Mouse (Mus musculus) liver, embryonic 15.5 days (tissue): ENCODE results near the gene Capn1. TPM values are rescaled to one million over a fixed set of nuclear protein-coding genes. Genes with fewer than 3 reads are reported as not detected.

Source experiments
- ATAC-seq: fragments of 200-750 bp; cut with Nextera tagmentation; 2 replicates; pipeline ENCODE4 v1.8.0; 2017; ENCODE audit warnings: moderate number of reproducible peaks, mild to moderate bottlenecking, moderate library complexity; ENCODE audit not compliant: insufficient read depth
- H3K27ac ChIP-seq: fragments of 300-500 bp; sonication (generic); replicated peaks from 2 replicates; pipeline ENCODE4 v1.5.1; 2015; ENCODE audit warnings: mild to moderate bottlenecking, inconsistent platforms
- H3K27me3 ChIP-seq: fragments of 300-500 bp; sonication (generic); 2 replicates; pipeline ENCODE4 v1.6.1; 2015; ENCODE audit warnings: mild to moderate bottlenecking, inconsistent platforms
- H3K36me3 ChIP-seq: fragments of 300-500 bp; sonication (generic); replicated peaks from 2 replicates; pipeline ENCODE4 v1.6.1; 2015; ENCODE audit warnings: moderate library complexity, mild to moderate bottlenecking, inconsistent platforms
- H3K4me1 ChIP-seq: fragments of 300-500 bp; sonication (generic); replicated peaks from 2 replicates; pipeline ENCODE4 v1.6.1; 2015; ENCODE audit warnings: inconsistent platforms
- H3K4me2 ChIP-seq: fragments of 300-500 bp; sonication (generic); 2 replicates; pipeline ENCODE4 v1.6.1; 2015; ENCODE audit warnings: moderate library complexity, mild to moderate bottlenecking, inconsistent platforms
- H3K4me3 ChIP-seq: fragments of 300-500 bp; sonication (generic); replicated peaks from 2 replicates; pipeline ENCODE4 v1.5.1; 2015; ENCODE audit warnings: mild to moderate bottlenecking, inconsistent platforms
- H3K9ac ChIP-seq: fragments of 300-500 bp; sonication (generic); 2 replicates; pipeline ENCODE4 v1.6.1; 2015; ENCODE audit warnings: moderate library complexity, mild to moderate bottlenecking, inconsistent platforms
- H3K9me3 ChIP-seq: fragments of 300-500 bp; sonication (generic); replicated peaks from 2 replicates; pipeline ENCODE4 v1.6.1; 2016; ENCODE audit warnings: inconsistent platforms
- WGBS: fragments of 180-500 bp; shearing (Covaris S2); methylation state at CpG from one replicate; pipeline ENCODE4 v1.1.7; 2015; ENCODE audit warnings: mixed read lengths; ENCODE audit not compliant: insufficient replicate concordance; 5-methylcytosine and 5-hydroxymethylcytosine counted together
- polyA plus RNA-seq: library from polyadenylated mRNA; unstranded; fragments of >200 nt; fragmentation: Nextera tagmentation; extraction: Ambion mirVana; gene quantifications from 2 replicates; pipeline ENCODE4 v1.2.1, GENCODE M21; 2015

The Capn1 gene
- 25.1 and 26.1 TPM in 2 replicates for polyA plus RNA-seq

DNA sequence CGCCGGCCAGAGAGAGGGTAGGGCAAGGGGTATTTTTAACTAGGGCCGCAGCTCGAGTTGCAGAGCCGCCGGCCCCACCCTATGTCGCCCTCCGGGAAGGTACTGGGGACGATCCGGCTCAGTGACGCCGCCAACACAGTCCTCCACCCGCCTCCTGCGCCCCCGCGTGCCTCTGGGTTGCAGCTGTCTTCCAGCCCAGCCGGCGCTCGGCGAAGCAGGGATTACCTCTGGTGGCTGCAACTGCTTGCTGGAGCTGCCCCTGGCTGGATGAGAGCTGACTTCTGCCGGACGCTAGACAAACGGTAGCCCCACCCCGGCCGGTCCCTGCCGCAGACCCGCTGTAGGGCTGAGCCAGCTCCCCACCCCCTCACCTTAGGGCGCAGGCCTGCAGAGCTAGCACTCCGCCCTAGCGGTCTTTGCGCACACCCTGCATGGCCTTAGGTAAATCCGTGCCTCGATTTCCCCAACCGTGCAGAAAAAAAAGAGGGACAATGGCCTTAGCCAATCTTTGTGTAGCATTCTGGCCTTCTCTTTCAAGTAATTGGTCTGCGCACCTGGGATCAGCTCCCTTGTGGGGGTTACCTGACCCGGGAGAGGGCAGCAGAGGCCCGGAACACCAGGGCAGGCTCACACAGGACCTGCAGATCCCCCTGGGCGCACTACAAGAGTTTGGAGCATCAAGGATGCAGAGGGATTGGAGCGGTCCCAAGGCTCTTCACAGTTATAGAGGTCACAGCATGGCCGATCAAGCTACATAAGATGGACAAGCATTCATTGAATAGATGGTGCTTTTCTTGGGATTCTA, at the start of gene Capn1:
Gene Capn1, minus strand, starts transcription at position 387 of the 805 bp plus-strand sequence.
- H3K9ac ChIP-seq, result peak within 1 kb of the TSS; percentile 77
- H3K4me3 ChIP-seq, result peak within 1 kb of the TSS; percentile 74
- peaks cover 89% of the 10 kb centered on the region for H3K4me1 ChIP-seq
- WGBS, result 3% methylated on average over 40 of the region's 40 CpGs
- peak within 1 kb of the TSS; percentile 97 for H3K4me2 ChIP-seq
- H3K27ac ChIP-seq, result peak within 1 kb of the TSS; percentile 94
- no peaks in the 10 kb centered on the region for H3K27me3 ChIP-seq
- ATAC-seq, result peak; percentile 67
- H3K36me3 ChIP-seq, result peaks cover 33% of the 10 kb centered on the region
- H3K9me3 ChIP-seq, result no peaks in the 10 kb centered on the region

DNA sequence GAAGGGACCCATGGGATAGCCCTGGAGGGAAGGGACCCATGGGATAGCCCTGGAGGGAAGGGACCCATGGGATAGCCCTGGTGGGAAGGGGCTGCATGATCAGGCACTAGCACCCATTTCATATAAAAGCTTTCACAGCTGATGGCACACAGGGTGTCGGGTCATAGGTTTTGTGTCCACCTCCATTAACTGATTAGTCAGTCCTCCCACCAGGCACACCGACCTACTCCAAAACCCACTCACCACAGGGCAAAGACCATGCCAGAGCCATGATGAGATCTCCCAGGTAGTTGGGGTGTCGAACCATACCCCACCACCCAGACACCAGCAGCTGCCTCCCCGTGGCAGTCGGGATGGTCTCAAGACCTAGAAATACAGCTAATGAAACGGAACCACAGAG, 47.4 kb upstream of the Capn1 start:
- Histone ChIP-seq H3K27ac (peak overlapping the region; percentile 98), H3K27me3 (no peaks in the 10 kb centered on the region), H3K9ac (peak overlapping the region; percentile 91), H3K9me3 (no peaks in the 10 kb centered on the region), H3K4me1 (peaks cover 77% of the 10 kb centered on the region), H3K4me3 (peak overlapping the region; percentile 89; the same call in 1 of the 2 replicates), H3K4me2 (peak overlapping the region; percentile 100), H3K36me3 (peaks cover 21% of the 10 kb centered on the region)
- no peak for ATAC-seq
- WGBS, result 83% methylated on average over 6 of the region's 6 CpGs

DNA sequence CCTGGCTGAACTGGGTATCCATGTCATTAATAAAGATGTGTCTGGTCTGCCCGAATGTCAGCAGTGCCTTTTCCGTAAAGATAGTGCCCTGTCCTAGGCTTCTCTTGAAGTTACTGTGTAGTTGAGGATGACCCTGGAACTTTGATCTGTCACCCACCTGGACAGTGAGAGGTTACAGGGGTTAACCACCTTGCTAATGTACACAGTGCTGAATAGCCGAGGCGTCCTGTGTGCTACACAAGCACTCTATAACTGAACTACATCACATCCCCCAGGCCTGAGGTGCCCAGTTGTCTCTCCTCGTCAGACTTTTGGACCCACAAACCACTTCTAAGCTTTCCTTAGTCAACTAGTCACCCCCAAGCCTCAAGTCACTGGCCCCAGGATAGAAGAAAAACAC, 46.7 kb upstream of the Capn1 start:
- Histone ChIP-seq H3K27ac (peak overlapping the region; percentile 98), H3K4me2 (peak overlapping the region; percentile 100), H3K9ac (peak overlapping the region; percentile 91), H3K36me3 (peaks cover 21% of the 10 kb centered on the region), H3K9me3 (no peaks in the 10 kb centered on the region), H3K4me3 (peak overlapping the region; percentile 89), H3K4me1 (peaks cover 71% of the 10 kb centered on the region), H3K27me3 (no peaks in the 10 kb centered on the region)
- 45% methylated on average over 5 of the region's 5 CpGs for WGBS
- ATAC-seq, result no peak

- peak; percentile 6; the same call in 1 of the 2 replicates for ATAC-seq
- Histone ChIP-seq H3K4me2 (peak overlapping the region; percentile 100), H3K4me1 (peaks cover 68% of the 10 kb centered on the region), H3K9me3 (no peaks in the 10 kb centered on the region), H3K36me3 (peaks cover 21% of the 10 kb centered on the region), H3K9ac (peak overlapping the region; percentile 91), H3K4me3 (peak overlapping the region; percentile 89), H3K27ac (peak overlapping the region; percentile 98), H3K27me3 (no peaks in the 10 kb centered on the region)
- under 1% methylated on average over 44 of the region's 44 CpGs for WGBS
Measured at GRCm38 (mm10) chr19:6061641-6062302, 46.1 kb upstream of the Capn1 start.

GRCm38 (mm10) chr19:6061021-6061533, 45.4 kb upstream of the Capn1 start, which contains the start of gene Znhit2:
Znhit2 (plus strand) TSS chr19:6061192.
- peaks cover 68% of the 10 kb centered on the region for H3K4me1 ChIP-seq
- H3K27me3 ChIP-seq, result no peaks in the 10 kb centered on the region
- WGBS, result under 1% methylated on average over 58 of the region's 58 CpGs
- H3K36me3 ChIP-seq, result peaks cover 21% of the 10 kb centered on the region
- H3K4me3 ChIP-seq, result peak within 1 kb of the TSS; percentile 89
- H3K4me2 ChIP-seq, result peak within 1 kb of the TSS; percentile 100
- ATAC-seq, result peak; percentile 66
- no peaks in the 10 kb centered on the region for H3K9me3 ChIP-seq
- peak within 1 kb of the TSS; percentile 91 for H3K9ac ChIP-seq
- H3K27ac ChIP-seq, result peak within 1 kb of the TSS; percentile 98

DNA sequence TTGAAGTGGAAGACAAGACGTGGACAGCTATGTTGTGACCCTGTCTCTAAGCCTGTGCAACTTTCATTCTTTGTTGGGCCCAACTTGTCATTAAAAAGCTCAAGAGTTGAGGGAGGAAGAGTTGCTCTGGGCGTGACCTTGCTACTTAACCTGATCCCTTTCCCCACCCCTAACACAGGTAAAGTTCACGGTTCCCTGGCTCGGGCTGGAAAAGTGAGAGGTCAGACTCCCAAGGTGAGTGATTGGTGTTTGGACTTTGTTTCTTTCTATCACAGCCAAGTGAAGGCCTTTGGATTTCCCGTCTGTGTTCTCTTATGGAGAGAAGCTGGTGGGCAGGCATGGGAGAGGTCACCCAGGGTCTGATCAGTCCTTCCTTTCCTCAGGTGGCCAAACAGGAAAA, 43.3 kb upstream of the Capn1 start:
- Histone ChIP-seq H3K4me1 (peaks cover 64% of the 10 kb centered on the region), H3K27me3 (no peaks in the 10 kb centered on the region), H3K4me2 (peak overlapping the region; percentile 76), H3K36me3 (peaks cover 39% of the 10 kb centered on the region), H3K27ac (peak overlapping the region; percentile 78), H3K9ac (peak overlapping the region; percentile 86), H3K4me3 (peak overlapping the region; percentile 81), H3K9me3 (no peaks in the 10 kb centered on the region)
- WGBS, result 61% methylated on average over 5 of the region's 5 CpGs
- ATAC-seq, result no peak

DNA sequence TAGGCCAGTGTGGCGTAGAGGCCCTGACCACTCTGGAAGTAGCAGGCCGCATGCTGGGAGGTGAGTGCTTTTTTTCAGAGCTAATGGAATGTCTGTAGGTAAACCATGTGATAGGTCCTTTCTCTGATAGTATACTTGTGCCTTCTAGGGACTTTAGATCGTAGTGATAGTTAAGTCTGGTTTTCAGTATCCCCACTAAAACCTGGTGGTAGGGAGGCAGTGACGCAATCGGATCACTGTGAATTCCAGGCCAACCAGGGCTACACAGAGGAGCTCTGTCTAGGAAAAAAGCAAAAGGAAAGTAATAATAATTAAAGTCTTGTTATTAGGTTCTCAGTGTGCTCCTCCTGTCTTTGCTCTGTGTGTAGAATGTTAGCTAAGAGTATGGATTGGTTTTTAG, 42.8 kb upstream of the Capn1 start:
- H3K36me3 ChIP-seq, result peaks cover 44% of the 10 kb centered on the region
- WGBS, result 20% methylated on average over 5 of the region's 5 CpGs

GRCm38 (mm10) chr19:6057313-6058096, 41.8 kb upstream of the Capn1 start, which contains the start of the genes Mrpl49 and Fau:
Mrpl49 (minus strand) TSS chr19:6057785.
Fau (plus strand) TSS chr19:6057844.
- no peaks in the 10 kb centered on the region for H3K27me3 ChIP-seq
- H3K4me2 ChIP-seq, result peak within 1 kb of the TSS; percentile 83
- ATAC-seq, result peak; percentile 77
- peak within 1 kb of the TSS; percentile 81 for H3K4me3 ChIP-seq
- H3K27ac ChIP-seq, result peak within 1 kb of the TSS; percentile 78
- peaks cover 55% of the 10 kb centered on the region for H3K4me1 ChIP-seq
- peak within 1 kb of the TSS; percentile 88 for H3K9ac ChIP-seq
- H3K36me3 ChIP-seq, result peaks cover 54% of the 10 kb centered on the region
- no peaks in the 10 kb centered on the region for H3K9me3 ChIP-seq
- WGBS, result under 1% methylated on average over 63 of the region's 63 CpGs

More for the DNA sequence above, 42.8 kb upstream of the Capn1 start:
- Histone ChIP-seq H3K9me3 (no peaks in the 10 kb centered on the region), H3K4me2 (peak overlapping the region; percentile 76), H3K4me1 (peaks cover 61% of the 10 kb centered on the region), H3K27me3 (no peaks in the 10 kb centered on the region), H3K4me3 (peak overlapping the region; percentile 81), H3K27ac (peak overlapping the region; percentile 78), H3K9ac (peak overlapping the region; percentile 86)
- no peak for ATAC-seq

DNA sequence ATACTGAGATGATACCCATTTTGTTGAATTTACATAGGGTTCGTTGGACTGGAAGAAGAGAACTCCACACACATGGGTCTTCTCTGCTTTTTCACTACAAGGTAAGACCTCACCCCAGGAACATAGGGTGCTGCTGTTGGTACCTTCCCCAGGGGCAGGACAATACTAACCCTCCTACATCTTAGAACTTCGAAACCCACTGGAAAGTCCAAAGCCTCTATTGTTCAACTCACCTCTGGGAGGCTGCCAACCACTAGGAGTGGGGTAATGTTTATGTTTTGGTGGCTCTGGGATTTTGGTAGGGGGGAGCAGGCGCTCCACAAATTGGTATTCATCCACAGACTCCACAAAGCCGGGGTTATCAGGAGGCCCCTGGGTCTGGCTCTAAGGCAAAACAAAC, 41.0 kb upstream of the Capn1 start:
- peaks cover 47% of the 10 kb centered on the region for H3K4me1 ChIP-seq
- H3K4me3 ChIP-seq, result peak overlapping the region; percentile 81
- peaks cover 62% of the 10 kb centered on the region for H3K36me3 ChIP-seq
- no peak for ATAC-seq
- no peaks in the 10 kb centered on the region for H3K9me3 ChIP-seq
- 46% methylated on average over 4 of the region's 4 CpGs for WGBS
- H3K27me3 ChIP-seq, result no peaks in the 10 kb centered on the region
- H3K4me2 ChIP-seq, result peak overlapping the region; percentile 83
- peak overlapping the region; percentile 88 for H3K9ac ChIP-seq
- H3K27ac ChIP-seq, result peak overlapping the region; percentile 70

DNA sequence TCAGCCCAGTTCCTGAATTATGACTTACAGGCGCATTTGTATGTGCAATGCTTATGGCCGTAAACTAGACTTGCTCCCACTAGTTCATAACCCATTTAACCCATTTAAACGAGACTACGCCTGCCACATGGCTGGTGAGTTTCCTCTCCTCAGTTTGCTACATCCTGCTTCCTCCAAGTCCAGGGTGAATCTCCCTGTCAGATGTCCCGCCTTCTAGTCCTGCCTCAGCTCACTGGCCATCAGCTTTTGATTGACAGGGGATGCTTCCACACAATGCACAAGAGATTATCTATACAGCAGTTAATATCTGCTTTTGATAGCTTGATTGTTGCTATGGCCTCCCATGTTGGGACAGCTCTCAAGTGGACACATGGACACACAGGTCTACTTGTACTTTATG, 38.6 kb upstream of the Capn1 start:
- H3K9ac ChIP-seq, result no peak overlapping the region
- no peak overlapping the region for H3K27ac ChIP-seq
- no peak overlapping the region for H3K4me2 ChIP-seq
- H3K36me3 ChIP-seq, result peaks cover 75% of the 10 kb centered on the region
- WGBS, result 73% methylated on average over 5 of the region's 5 CpGs
- H3K4me1 ChIP-seq, result peaks cover 37% of the 10 kb centered on the region
- H3K4me3 ChIP-seq, result no peak overlapping the region
- no peaks in the 10 kb centered on the region for H3K27me3 ChIP-seq
- ATAC-seq, result no peak
- no peaks in the 10 kb centered on the region for H3K9me3 ChIP-seq
